ENCODE assay signal across 9 mouse cellular contexts in genomic region chr12:79988401-79989358, GRCm38 (mm10).
A peak's percentile ranks its signal among the peaks of the same experiment; 100 is the strongest.
DNase-seq lines count a peak whose midpoint lies in the region; ATAC-seq and TF ChIP-seq lines count a peak whose summit lies in the region.
"Had no signal": no experiment of that assay in that cellular context is flagged by ENCODE, and none has a peak within 500 bp of the region (broad histone marks: within the 10 kb centered on the region; RNA-seq: fewer than 3 reads in every experiment).

No protein-coding gene starts in this region.

- no peak overlapping the region for H3K4me2 ChIP-seq in lung, embryonic 14.5 days
- no peak overlapping the region for H3K4me2 ChIP-seq in lung, postnatal 0 days (replicated peaks; ENCODE audit: low read depth, low read length)
- H3K4me2 ChIP-seq in midbrain, embryonic 14.5 days (ENCODE audit: low read length), result no peak overlapping the region

- ATAC-seq in lung, embryonic 14.5 days (ENCODE audit: insufficient read depth), result no peak
- no peak for ATAC-seq in lung, postnatal 0 days
- ATAC-seq in midbrain, embryonic 14.5 days (ENCODE audit: low FRiP score, low TSS enrichment), result no peak

- no peaks in the 10 kb centered on the region for H3K27me3 ChIP-seq in lung, embryonic 14.5 days (ENCODE audit: insufficient read depth, low read length)
- no peaks in the 10 kb centered on the region for H3K27me3 ChIP-seq in lung, postnatal 0 days (replicated peaks; ENCODE audit: insufficient read depth, low read length)
- H3K27me3 ChIP-seq in hindbrain, embryonic 10.5 days (ENCODE audit: insufficient read depth, poor library complexity, severe bottlenecking), result no peaks in the 10 kb centered on the region
- no peaks in the 10 kb centered on the region for H3K27me3 ChIP-seq in midbrain, embryonic 14.5 days (ENCODE audit: control insufficient read depth, insufficient read depth, low read length)

- no peaks in the 10 kb centered on the region for H3K9me3 ChIP-seq in lung, embryonic 14.5 days (ENCODE audit: low read depth, low read length)
- no peaks in the 10 kb centered on the region for H3K9me3 ChIP-seq in lung, postnatal 0 days (ENCODE audit: low read length)
- H3K9me3 ChIP-seq in hindbrain, embryonic 10.5 days, result no peaks in the 10 kb centered on the region
- H3K9me3 ChIP-seq in midbrain, embryonic 14.5 days (ENCODE audit: control insufficient read depth, low read length), result no peaks in the 10 kb centered on the region

- peak overlapping the region; percentile 81 for H3K27ac ChIP-seq in lung, embryonic 14.5 days (ENCODE audit: low read depth)
- no peak overlapping the region for H3K27ac ChIP-seq in lung, postnatal 0 days (ENCODE audit: low read length)
- H3K27ac ChIP-seq in hindbrain, embryonic 10.5 days, result peak overlapping the region; percentile 76
- peak overlapping the region; percentile 43 for H3K27ac ChIP-seq in midbrain, embryonic 14.5 days (replicated peaks; ENCODE audit: low read depth, low read length)

- peak overlapping the region; percentile 37 for H3K9ac ChIP-seq in lung, embryonic 14.5 days
- H3K9ac ChIP-seq in lung, postnatal 0 days (replicated peaks; ENCODE audit: low read depth), result no peak overlapping the region
- H3K9ac ChIP-seq in midbrain, embryonic 14.5 days (replicated peaks; ENCODE audit: low read length), result no peak overlapping the region

- no peak for TF ChIP-seq EP300 in lung, postnatal 0 days (IDR thresholded peaks at IDR 0.05)

- H3K4me1 ChIP-seq in lung, embryonic 14.5 days (ENCODE audit: insufficient read depth), result peaks cover 61% of the 10 kb centered on the region
- peaks cover 18% of the 10 kb centered on the region; the same call in 1 of the 2 replicates for H3K4me1 ChIP-seq in lung, postnatal 0 days (ENCODE audit: insufficient read depth, low read depth, low read length)
- H3K4me1 ChIP-seq in hindbrain, embryonic 10.5 days (replicated peaks), result peaks cover 54% of the 10 kb centered on the region
- peaks cover 17% of the 10 kb centered on the region; the same call in 1 of the 2 replicates for H3K4me1 ChIP-seq in midbrain, embryonic 14.5 days (ENCODE audit: control insufficient read depth, insufficient read depth, low read length)

- WGBS in lung, embryonic 14.5 days, result 48% methylated on average over 11 of the region's 11 CpGs
- WGBS in lung, postnatal 0 days, result 54% methylated on average over 11 of the region's 11 CpGs
- 86% methylated on average over 11 of the region's 11 CpGs for WGBS in hindbrain, embryonic 10.5 days
- WGBS in midbrain, embryonic 14.5 days, result 81% methylated on average over 11 of the region's 11 CpGs

- H3K4me3 ChIP-seq in lung, embryonic 14.5 days (ENCODE audit: low read depth, low read length), result no peak overlapping the region
- H3K4me3 ChIP-seq in lung, postnatal 0 days (ENCODE audit: low read depth, low read length), result no peak overlapping the region
- H3K4me3 ChIP-seq in hindbrain, embryonic 10.5 days, result no peak overlapping the region
- H3K4me3 ChIP-seq in midbrain, embryonic 14.5 days (replicated peaks; ENCODE audit: low read depth, low read length), result no peak overlapping the region

- peak; percentile 80 for DNase-seq in lung, embryonic 14.5 days
- DNase-seq in lung, postnatal 0 days (ENCODE audit: low spot score), result no peak
- peak; percentile 12 for DNase-seq in c-Kit-negative CD71-positive TER-119-positive erythroid progenitor cells, embryonic 14.5 days (ENCODE audit: low read depth, low spot score)
- no peak for DNase-seq in hindbrain, embryonic 10.5 days (ENCODE audit: low spot score)
- DNase-seq in midbrain, embryonic 14.5 days, result peak; percentile 43
- DNase-seq in urinary bladder, postnatal 14 days (ENCODE audit: low spot score), result no peak
- DNase-seq in T-cell, adult 2 months (ENCODE audit: low spot score), result no peak
- no peak for DNase-seq in retina, postnatal 1 day
- DNase-seq: kidney, postnatal 25 days had no signal

- no peaks in the 10 kb centered on the region for H3K36me3 ChIP-seq in lung, embryonic 14.5 days (ENCODE audit: insufficient read depth)
- H3K36me3 ChIP-seq in lung, postnatal 0 days (ENCODE audit: insufficient read depth, low read length), result no peaks in the 10 kb centered on the region
- no peaks in the 10 kb centered on the region for H3K36me3 ChIP-seq in hindbrain, embryonic 10.5 days
- no peaks in the 10 kb centered on the region for H3K36me3 ChIP-seq in midbrain, embryonic 14.5 days (ENCODE audit: control insufficient read depth, insufficient read depth, low read length)

- no peak for TF ChIP-seq CTCF in lung, embryonic 14.5 days (IDR thresholded peaks at IDR 0.05; ENCODE audit: low read depth)
- TF ChIP-seq CTCF in lung, postnatal 0 days (IDR thresholded peaks at IDR 0.05), result no peak

Comparison
In these comparisons a context has a peak if more than half of its experiments do, and no peak if none do; other contexts are left out.
1. DNase-seq: peak in lung, embryonic 14.5 days (single experiment), c-Kit-negative CD71-positive TER-119-positive erythroid progenitor cells, embryonic 14.5 days (single experiment) and midbrain, embryonic 14.5 days (single experiment); none in lung, postnatal 0 days (single experiment), hindbrain, embryonic 10.5 days (single experiment), urinary bladder, postnatal 14 days (single experiment), T-cell, adult 2 months (single experiment) and retina, postnatal 1 day (single experiment).